Mouse (Mus musculus) 416B (cell line): ENCODE measurements around the gene Ikbip.

Experiments
- DNase-seq: peaks from one replicate; pipeline ENCODE4 v3.0.0; 2011; ENCODE audit warnings: low read depth

The Ikbip gene

DNA sequence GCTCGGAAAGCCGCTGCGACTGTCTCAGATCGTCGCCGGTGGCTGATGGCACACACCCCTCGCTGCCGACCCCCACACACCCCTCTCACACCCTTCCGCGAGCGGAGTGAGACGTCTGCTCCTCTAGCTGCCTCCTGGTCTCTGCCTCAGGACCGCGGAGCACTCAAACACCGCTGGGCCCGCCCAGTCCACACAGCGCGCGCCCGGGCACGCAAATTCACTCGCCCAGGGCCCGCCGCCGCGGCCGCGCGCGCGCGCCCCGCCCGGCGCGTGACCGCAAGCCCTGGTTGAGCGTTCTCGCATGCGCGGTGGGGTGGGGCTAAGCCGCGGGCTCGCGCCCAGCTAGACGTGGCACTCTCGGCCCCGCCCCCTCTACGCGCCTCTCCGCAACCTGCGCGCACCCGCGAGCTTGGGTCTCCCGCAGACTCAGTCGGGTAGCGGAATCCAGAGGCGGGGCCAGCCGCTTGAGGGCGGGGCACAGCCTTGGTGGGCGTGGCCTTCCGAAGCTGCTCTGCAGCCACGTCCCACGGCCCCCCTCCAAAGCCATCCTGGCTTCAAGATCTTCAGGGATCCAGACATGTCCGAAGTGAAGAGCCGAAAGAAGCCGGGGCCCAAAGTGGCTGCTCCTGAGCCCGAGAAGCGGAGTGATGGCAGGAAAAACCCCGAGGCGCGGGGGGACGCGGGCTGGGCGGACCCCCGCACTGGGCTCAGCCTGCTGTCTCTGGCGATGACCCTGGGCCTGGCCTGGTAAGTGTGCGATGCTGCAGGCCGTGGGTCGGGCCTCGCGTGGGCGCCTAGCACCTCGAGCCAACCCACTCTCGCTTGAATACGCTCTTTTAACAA, at the start of gene Ikbip, which contains the start of gene Apaf1:
Gene Ikbip, plus strand, starts transcription at position 391 of the 843 bp plus-strand sequence.
Gene Apaf1, minus strand, starts transcription at position 221 of the 843 bp plus-strand sequence.
- DNase-seq = peak; percentile 98

- DNase-seq = peak; percentile 61
Measured at GRCm38 (mm10) chr10:91033942-91034341, 48.8 kb upstream of the Ikbip start.

DNA sequence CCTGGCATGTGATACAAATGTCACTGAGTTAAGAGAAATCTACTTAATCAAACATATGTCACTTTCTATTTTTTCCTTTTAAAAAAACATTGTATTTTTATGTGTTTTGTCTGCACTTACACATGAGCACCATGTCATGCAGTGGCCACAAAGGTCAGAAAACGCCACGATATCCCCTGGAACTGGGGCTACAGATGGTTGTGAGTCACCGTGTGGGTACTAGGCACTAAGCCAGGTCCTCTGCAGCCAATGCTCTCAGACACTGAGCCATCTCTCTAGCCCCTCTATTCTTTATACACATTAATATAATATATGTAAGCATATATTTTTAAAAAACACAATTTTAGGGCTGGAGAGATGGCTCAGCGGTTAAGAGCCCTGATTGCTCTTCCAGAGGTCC, 33.0 kb upstream of the Ikbip start:
- peak; percentile 70 for DNase-seq

- DNase-seq = no peak
Measured at GRCm38 (mm10) chr10:91051156-91051555, 31.6 kb upstream of the Ikbip start.

- no peak for DNase-seq
Measured at GRCm38 (mm10) chr10:91052734-91053133, 30.0 kb upstream of the Ikbip start.

DNA sequence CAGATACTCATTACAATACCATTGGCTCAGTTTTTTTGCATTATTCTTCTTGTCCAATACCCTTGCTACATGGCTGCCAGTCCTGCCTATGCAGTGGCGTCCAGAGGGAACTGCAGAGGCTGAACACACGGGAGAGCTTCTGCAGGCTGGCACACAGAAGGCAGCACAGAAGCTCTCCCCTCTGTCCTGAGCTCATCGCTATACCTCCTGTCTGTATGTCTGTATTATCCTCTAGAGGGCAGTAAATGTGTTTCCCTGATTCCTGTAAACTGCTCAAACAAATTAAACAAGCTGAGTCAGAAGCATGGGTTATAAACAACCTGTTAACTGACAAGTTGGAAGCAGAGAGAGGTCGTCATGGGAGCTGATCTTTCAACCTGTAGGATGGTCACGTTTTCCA, 22.0 kb upstream of the Ikbip start:
- peak; percentile 66 for DNase-seq

DNA sequence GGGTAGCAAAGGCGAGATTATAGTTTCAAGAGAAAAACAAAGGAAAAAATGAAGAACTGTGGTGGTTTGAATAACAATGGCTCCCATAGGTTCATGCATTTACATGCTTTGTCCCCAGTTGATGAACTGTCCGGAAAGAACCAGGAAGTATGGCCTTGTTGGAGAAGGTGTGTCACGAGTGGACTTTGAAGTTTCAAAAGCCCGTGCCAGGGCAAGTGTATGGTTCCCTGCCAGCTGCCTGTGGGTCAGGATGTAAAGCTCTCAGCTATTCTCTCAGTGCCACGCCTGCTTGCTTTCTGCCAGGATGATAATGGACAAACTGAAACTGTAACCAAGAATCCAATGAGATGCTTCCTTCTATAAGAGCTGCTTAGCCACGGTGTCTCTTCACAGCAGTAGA, 20.4 kb upstream of the Ikbip start:
- no peak for DNase-seq

DNA sequence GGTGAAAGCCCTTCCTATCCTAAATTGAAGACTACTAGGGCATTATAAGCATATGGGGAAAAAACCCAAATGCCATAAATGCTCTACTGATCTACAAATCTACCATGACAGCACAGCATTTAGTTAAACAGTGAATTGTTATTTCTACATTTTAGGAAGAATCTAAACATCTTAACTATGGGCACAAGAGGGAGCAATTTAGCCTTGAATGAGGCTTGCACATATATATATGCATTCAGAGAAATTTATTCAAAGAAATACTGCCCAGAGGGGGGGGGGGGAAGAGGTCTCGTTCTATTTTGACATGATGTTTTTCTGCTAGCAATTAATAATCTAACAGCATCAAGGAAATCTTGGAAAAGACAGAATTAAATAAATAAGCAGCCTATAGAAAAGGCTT, 11.0 kb upstream of the Ikbip start:
- peak; percentile 76 for DNase-seq

GRCm38 (mm10) chr10:91073345-91073744, 9.4 kb upstream of the Ikbip start:
- DNase-seq = no peak

GRCm38 (mm10) chr10:91076667-91077066, 6.1 kb upstream of the Ikbip start:
- DNase-seq = peak; percentile 85

DNA sequence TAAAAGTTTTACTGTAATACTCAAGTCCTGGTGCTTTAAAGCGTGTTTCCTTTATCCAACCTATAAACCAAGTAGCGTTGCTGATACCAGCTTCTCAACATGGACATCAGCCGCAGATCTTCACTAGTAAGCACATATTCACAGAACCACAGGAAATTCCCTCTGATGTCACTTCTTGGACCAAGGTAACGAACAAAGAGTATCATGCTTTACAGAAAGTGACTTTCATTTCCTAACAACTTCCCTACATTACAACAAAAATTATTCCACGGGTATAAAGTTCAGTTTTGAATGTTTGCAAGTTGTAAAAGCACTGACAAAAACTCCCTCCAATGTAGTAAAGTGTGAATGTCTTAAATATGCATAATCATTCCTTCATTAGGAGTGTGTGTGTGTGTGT, 2.2 kb upstream of the Ikbip start:
- peak; percentile 76 for DNase-seq

DNA sequence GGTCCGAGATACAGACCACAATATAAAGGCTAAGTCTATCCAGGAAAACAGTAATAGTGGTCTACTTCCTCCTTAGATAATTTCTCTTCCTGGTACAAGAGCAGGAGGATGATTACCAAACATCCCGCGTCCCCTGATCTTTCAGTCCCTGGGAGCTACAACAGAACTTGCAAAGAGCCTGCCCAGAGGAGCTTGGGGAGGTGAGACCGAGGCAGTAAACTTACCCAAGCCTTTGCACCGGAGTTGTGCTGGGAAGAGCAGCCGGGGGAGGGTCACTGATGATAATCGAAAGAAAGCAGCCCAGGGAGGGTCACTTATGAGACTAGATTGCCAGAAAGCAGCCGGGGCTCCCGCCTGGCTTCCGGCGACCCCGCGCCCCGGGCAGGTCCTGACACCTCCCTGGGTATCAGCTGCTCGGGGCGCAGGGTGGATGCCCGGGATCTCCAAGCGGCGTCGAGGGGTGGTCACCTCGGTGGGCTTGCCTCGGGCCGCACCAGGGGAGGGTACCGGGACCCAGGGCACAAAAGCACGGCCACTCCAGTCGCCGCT, 707 bp upstream of the Ikbip start:
- DNase-seq = peak; percentile 84

DNA sequence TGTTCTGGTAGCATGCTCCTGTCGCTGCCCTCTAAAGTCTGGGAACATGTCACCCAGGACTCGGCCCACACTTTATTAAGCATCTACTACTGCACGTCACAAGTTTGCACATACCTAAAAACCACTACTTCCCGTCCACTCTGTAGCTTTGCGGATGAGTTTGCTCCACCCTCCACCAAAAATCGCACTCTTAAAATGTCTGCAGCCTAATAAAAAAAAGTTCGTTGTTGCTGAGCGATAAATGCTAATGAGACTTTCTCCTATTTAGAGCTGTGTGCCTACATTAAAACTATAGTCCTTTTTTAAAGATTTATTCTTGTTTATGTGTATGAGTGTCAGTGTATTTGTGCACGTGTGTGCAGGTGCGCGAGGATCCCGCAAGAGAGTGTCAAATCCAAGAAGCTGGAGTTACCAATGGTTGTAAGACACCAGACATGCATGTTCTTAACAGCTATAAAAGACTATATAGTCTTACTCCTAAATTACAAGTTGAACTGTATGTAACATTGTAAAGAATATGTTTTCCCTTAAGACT, 720 bp downstream of the Ikbip start:
- peak; percentile 67 for DNase-seq

- peak; percentile 33 for DNase-seq
Measured at GRCm38 (mm10) chr10:91092812-91093211, 10.1 kb downstream of the Ikbip start.

DNA sequence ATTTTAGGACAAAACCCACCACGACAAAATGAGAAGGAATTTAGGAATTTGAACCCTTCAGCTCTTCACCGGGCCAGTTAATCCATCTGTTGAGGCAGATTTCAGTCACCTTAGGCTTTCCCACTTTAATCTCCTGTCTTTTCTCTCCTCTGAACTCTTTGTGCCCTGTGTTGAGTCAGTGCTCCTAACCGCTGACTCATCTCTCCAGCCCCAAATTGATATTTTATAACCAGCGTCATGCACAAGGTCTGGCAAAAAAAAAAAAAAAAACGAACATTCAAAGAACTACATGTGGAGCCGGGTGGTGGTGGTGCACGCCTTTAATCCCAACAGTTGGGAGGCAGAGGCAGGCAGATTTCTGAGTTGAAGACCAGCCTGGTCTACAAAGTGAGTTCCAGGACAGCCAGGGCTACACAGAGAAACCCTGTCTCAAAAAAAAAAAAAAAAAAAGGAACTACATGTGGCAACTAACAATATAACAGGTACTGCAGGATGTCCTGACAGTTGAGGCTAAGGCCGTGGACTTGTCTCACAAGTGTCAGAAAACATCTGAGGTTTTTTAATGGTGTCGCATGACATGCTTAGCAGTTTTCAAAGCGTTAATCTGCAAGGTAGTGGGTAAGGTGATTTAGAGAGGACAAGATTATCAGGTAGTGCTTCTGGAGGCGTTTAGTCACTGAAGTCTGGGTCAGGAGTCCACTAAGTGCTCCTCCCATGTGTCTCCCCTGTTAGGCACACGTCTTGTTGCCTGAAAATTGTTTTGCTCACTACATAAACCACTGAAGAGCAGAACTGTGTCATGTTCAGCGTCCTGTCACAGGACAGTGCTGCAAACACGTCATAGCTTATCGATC, 11.7 kb downstream of the Ikbip start:
- peak; percentile 54 for DNase-seq

DNA sequence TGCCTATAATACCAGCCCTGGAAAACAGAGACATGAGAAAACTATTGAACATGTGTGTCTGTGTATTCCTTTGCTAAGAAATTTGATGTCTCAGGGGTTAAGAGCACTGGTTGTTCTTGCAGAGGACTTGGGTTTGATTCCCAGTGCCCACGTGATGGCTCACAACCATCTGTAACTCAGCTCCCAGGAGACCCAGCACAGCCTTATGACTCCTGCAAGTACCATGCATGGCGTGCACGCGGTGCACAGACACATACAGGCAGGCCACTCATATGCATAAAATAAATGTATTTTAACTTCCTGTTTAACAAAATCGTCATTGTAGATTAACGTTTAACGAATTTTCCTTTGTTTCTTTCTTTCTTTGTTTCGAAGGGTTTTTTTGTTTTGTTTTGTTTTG, 15.3 kb downstream of the Ikbip start:
- no peak for DNase-seq

GRCm38 (mm10) chr10:91100101-91100500, 17.4 kb downstream of the Ikbip start:
- DNase-seq = no peak

DNA sequence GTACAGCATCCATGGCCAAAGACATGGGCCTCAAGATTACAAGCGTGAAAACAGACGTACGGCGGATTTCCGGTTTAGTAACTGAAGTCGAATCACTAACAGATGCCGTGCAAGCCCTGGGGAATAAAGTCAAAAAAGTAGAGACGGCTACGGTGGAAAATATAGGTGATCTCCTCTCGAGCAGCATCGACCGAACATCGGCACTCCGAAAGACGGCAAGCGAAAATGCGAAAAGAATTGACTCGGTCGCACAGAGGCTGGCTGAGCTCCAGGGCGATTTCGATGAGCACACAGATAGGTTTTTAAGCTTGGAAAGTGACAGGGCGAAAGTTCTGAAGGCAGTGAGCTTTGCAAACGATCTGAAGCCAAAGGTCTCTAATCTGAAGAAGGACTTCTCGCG, 19.2 kb downstream of the Ikbip start:
- no peak for DNase-seq

- no peak for DNase-seq
Measured at GRCm38 (mm10) chr10:91102799-91103590, 20.3 kb downstream of the Ikbip start.

DNA sequence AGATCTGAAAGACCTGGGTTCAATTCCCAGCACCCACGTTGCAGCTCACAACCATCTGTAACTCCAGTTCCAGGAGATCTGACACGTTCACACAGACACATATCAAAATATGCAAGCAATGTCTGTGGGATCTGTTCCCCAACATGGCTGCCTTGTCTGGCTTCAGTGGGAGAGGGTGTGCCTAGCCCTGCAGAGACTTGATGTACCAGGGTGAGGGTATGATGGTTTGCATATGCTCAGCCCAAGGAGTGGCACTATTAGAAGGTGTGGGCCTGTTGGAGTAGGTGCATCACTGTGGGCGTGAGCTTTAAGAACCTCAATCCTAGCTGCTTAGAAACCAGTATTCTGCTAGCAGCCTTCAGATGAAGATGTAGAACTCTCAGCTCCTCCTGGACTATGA, 23.2 kb downstream of the Ikbip start:
- DNase-seq = no peak

GRCm38 (mm10) chr10:91109841-91110240, 27.1 kb downstream of the Ikbip start:
- no peak for DNase-seq

DNA sequence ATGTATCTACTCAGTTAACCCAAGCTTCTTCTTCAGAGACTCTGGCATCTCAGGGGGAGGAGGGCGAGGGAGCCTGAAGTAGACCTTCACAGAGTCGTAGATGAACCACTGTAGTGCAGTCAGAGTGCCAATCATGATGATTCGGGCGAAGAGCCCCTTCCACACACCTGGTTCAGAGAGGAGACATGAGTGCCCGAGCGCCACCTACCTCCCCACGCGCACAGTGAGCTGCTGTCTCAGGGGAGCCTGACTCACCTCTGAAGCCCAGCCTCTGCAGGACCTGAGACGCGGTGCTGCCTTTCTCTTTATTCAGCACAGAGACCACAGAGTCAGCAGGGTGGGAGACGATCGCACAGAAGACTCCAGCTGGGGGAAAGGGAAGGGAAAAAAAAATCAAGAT, 34.2 kb downstream of the Ikbip start:
- DNase-seq = no peak
